28 mouse cellular contexts compared by ENCODE assay signal in the genomic region with DNA sequence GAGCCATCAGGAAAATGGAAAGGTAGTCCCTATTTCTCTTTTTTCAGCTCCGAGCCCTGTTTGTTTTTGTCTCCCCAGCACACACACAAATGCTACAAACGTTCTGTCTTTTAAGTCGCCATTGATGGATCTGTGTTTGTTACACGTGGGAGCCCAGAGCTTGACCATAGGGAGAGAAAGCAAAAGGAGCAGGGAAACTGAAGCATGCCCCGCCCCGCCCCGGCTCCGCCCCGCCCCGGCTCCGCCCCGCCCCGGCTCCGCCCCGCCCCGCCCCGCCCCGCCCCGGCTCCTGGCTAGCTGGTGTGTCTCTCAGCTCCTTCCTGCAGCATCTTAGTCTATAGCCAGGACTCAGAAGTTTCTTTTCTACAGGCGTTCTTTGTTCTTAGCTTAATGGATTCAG. TPM values are rescaled to one million over a fixed set of nuclear protein-coding genes. Genes with fewer than 3 reads are reported as not detected.
DNase-seq lines count a peak whose midpoint lies in the region; ATAC-seq and TF ChIP-seq lines count a peak whose summit lies in the region.
"Had no signal": no experiment of that assay in that cellular context is flagged by ENCODE, and none has a peak within 500 bp of the region (broad histone marks: within the 10 kb centered on the region; RNA-seq: fewer than 3 reads in every experiment).

No protein-coding gene starts in this region.

- H3K36me3 ChIP-seq in testis, adult 2 months (ENCODE audit: control insufficient read depth, insufficient read depth, low read length), result no peaks in the 10 kb centered on the region
- H3K36me3 ChIP-seq in liver, embryonic 11.5 days (ENCODE audit: control insufficient read depth, insufficient read depth, low read length), result no peaks in the 10 kb centered on the region
- H3K36me3 ChIP-seq in lung, postnatal 0 days (ENCODE audit: insufficient read depth, low read length), result no peaks in the 10 kb centered on the region
- H3K36me3 ChIP-seq: heart, embryonic 15.5 days had no signal

- DNase-seq in testis, postnatal 10 days (ENCODE audit: low spot score), result no peak
- DNase-seq in R1 (ENCODE audit: low read depth, low spot score), result peak; percentile 73
- no peak for DNase-seq in liver, embryonic 11.5 days (ENCODE audit: low spot score)
- no peak for DNase-seq in lung, postnatal 0 days (ENCODE audit: low spot score)
- no peak for DNase-seq in right cerebral cortex, postnatal 10 days (ENCODE audit: low spot score in 2 of 2)
- no peak for DNase-seq in spleen, adult 12 weeks (ENCODE audit: low spot score)
- DNase-seq in layer of hippocampus, adult 11-12 months (ENCODE audit: low spot score), result no peak
- DNase-seq: adrenal gland, postnatal 25 days; cerebellum, adult 11 months; cerebellum, adult 9-11 months; gastrocnemius, adult 2 months; kidney, postnatal 36 days; lung, adult 18-20 months; lung, postnatal 14 days; right cerebral cortex, postnatal 14 days; spleen, adult 18-20 months; thymus, postnatal 25 days had no signal

- no peak for TF ChIP-seq CTCF in testis, adult 2 months (IDR thresholded peaks at IDR 0.05; ENCODE audit: control insufficient read depth, insufficient read depth, insufficient replicate concordance, low read depth, low read length)
- TF ChIP-seq CTCF in lung, postnatal 0 days (IDR thresholded peaks at IDR 0.05), result no peak

- no peaks in the 10 kb centered on the region for H3K27me3 ChIP-seq in testis, adult 2 months (ENCODE audit: control insufficient read depth, insufficient read depth, low read length)
- H3K27me3 ChIP-seq in liver, embryonic 11.5 days (replicated peaks; ENCODE audit: control insufficient read depth, insufficient read depth, low read length), result no peaks in the 10 kb centered on the region
- no peaks in the 10 kb centered on the region for H3K27me3 ChIP-seq in lung, postnatal 0 days (replicated peaks; ENCODE audit: insufficient read depth, low read length)
- H3K27me3 ChIP-seq: heart, embryonic 15.5 days had no signal

- peak overlapping the region; percentile 25; the same call in 1 of the 2 replicates for H3K4me2 ChIP-seq in liver, embryonic 11.5 days
- no peak overlapping the region for H3K4me2 ChIP-seq in lung, postnatal 0 days (replicated peaks; ENCODE audit: low read depth, low read length)
- H3K4me2 ChIP-seq: forebrain, embryonic 13.5 days; heart, embryonic 15.5 days; midbrain, embryonic 11.5 days had no signal

- TF ChIP-seq EP300 in lung, postnatal 0 days (IDR thresholded peaks at IDR 0.05), result no peak

- no peak overlapping the region for H3K27ac ChIP-seq in testis, adult 2 months (ENCODE audit: control insufficient read depth, insufficient read depth, low read depth, low read length)
- no peak overlapping the region for H3K27ac ChIP-seq in liver, embryonic 11.5 days (ENCODE audit: low read depth, low read length)
- no peak overlapping the region for H3K27ac ChIP-seq in lung, postnatal 0 days (ENCODE audit: low read length)
- H3K27ac ChIP-seq: forebrain, embryonic 13.5 days; gastrocnemius, adult 2 months; heart, embryonic 15.5 days; hindbrain, postnatal 0 days; left cerebral cortex, adult 2 months had no signal

- WGBS in liver, embryonic 11.5 days, result 12% methylated on average over 20 of the region's 20 CpGs
- 16% methylated on average over 20 of the region's 20 CpGs for WGBS in lung, postnatal 0 days

- peak overlapping the region; percentile 14; the same call in 1 of the 2 replicates for H3K4me3 ChIP-seq in testis, adult 2 months (ENCODE audit: control insufficient read depth, low read depth, low read length)
- H3K4me3 ChIP-seq in liver, embryonic 11.5 days (ENCODE audit: low read depth, low read length), result no peak overlapping the region
- no peak overlapping the region for H3K4me3 ChIP-seq in lung, postnatal 0 days (ENCODE audit: low read depth, low read length)
- H3K4me3 ChIP-seq: forebrain, embryonic 13.5 days; gastrocnemius, adult 2 months; heart, embryonic 15.5 days; left cerebral cortex, adult 2 months had no signal

- no peak overlapping the region for H3K9ac ChIP-seq in liver, embryonic 11.5 days (ENCODE audit: low read depth, low read length)
- H3K9ac ChIP-seq in lung, postnatal 0 days (replicated peaks; ENCODE audit: low read depth), result no peak overlapping the region
- H3K9ac ChIP-seq: forebrain, embryonic 13.5 days; heart, embryonic 15.5 days had no signal

- no peak for ATAC-seq in liver, embryonic 11.5 days (replicated peaks; ENCODE audit: low FRiP score)
- ATAC-seq in lung, postnatal 0 days, result no peak
- ATAC-seq: forebrain, embryonic 13.5 days; hindbrain, postnatal 0 days; intestine, embryonic 16.5 days had no signal

- H3K9me3 ChIP-seq in liver, embryonic 11.5 days (ENCODE audit: control insufficient read depth, low read length), result no peaks in the 10 kb centered on the region
- no peaks in the 10 kb centered on the region for H3K9me3 ChIP-seq in lung, postnatal 0 days (ENCODE audit: low read length)
- H3K9me3 ChIP-seq: forebrain, embryonic 13.5 days; heart, embryonic 15.5 days had no signal

- peaks cover 6% of the 10 kb centered on the region for H3K4me1 ChIP-seq in testis, adult 2 months (ENCODE audit: control insufficient read depth, insufficient read depth, low read length)
- peaks cover 18% of the 10 kb centered on the region for H3K4me1 ChIP-seq in liver, embryonic 11.5 days (replicated peaks; ENCODE audit: control insufficient read depth, insufficient read depth, low read length)
- no peaks in the 10 kb centered on the region for H3K4me1 ChIP-seq in lung, postnatal 0 days (ENCODE audit: insufficient read depth, low read depth, low read length)

- no peak for TF ChIP-seq POLR2A in testis, adult 2 months (IDR thresholded peaks at IDR 0.05; ENCODE audit: control insufficient read depth, low read depth, low read length)

RNA-seq across cellular contexts. Expression of gene Slc35e2, which starts 2.7 kb away (rescaled TPM):
- polyA plus RNA-seq in testis, adult 2 months (2012; rRNA removed), result 3.2 and 3.5 TPM in 2 replicates
- polyA plus RNA-seq in liver, embryonic 11.5 days (2014; fragmentation: Nextera tagmentation; extraction: Ambion mirVana), result 13.4 and 14.5 TPM in 2 replicates
- 3.1 and 3.7 TPM in 2 replicates for polyA plus RNA-seq in lung, postnatal 0 days (2015; fragmentation: Nextera tagmentation; extraction: Ambion mirVana)

RNA-seq across cellular contexts. Expression of gene Cdk11b, which starts 26.1 kb away (rescaled TPM):
- polyA plus RNA-seq in testis, adult 2 months (2012; rRNA removed), result 23.6 and 29.9 TPM in 2 replicates
- polyA plus RNA-seq in liver, embryonic 11.5 days (2014; fragmentation: Nextera tagmentation; extraction: Ambion mirVana), result 57.9 and 64.9 TPM in 2 replicates
- 67.3 and 74.4 TPM in 2 replicates for polyA plus RNA-seq in lung, postnatal 0 days (2015; fragmentation: Nextera tagmentation; extraction: Ambion mirVana)

RNA-seq across cellular contexts. Expression of gene Nadk, which starts 36.4 kb away (rescaled TPM):
- 43.1 and 48.9 TPM in 2 replicates for polyA plus RNA-seq in testis, adult 2 months (2012; rRNA removed)
- polyA plus RNA-seq in liver, embryonic 11.5 days (2014; fragmentation: Nextera tagmentation; extraction: Ambion mirVana), result 117 and 128 TPM in 2 replicates
- 70.9 and 76.3 TPM in 2 replicates for polyA plus RNA-seq in lung, postnatal 0 days (2015; fragmentation: Nextera tagmentation; extraction: Ambion mirVana)

RNA-seq across cellular contexts. Expression of gene Gm10563, which starts 46.7 kb away (rescaled TPM):
- polyA plus RNA-seq in testis, adult 2 months (2012; rRNA removed), result not detected in 2 replicates
- polyA plus RNA-seq in liver, embryonic 11.5 days (2014; fragmentation: Nextera tagmentation; extraction: Ambion mirVana), result not detected in 2 replicates
- not detected in 2 replicates for polyA plus RNA-seq in lung, postnatal 0 days (2015; fragmentation: Nextera tagmentation; extraction: Ambion mirVana)
- polyA plus RNA-seq: brain, embryonic 14.5 days; embryonic facial prominence, embryonic 14.5 days; forebrain, embryonic 13.5 days; heart, embryonic 15.5 days; hindbrain, postnatal 0 days; intestine, embryonic 16.5 days; kidney, embryonic 14.5 days; limb, embryonic 14.5 days; midbrain, embryonic 11.5 days had no signal

RNA-seq across cellular contexts. Expression of gene Mmp23, which starts 54.6 kb away (rescaled TPM):
- polyA plus RNA-seq in testis, adult 2 months (2012; rRNA removed), result 3.7 and 5.9 TPM in 2 replicates
- 13.6 and 13.7 TPM in 2 replicates for polyA plus RNA-seq in liver, embryonic 11.5 days (2014; fragmentation: Nextera tagmentation; extraction: Ambion mirVana)
- 44.5 and 46.2 TPM in 2 replicates for polyA plus RNA-seq in lung, postnatal 0 days (2015; fragmentation: Nextera tagmentation; extraction: Ambion mirVana)
